Mouse (Mus musculus): ENCODE measurements around the gene Mipol1.

The Mipol1 gene

GRCm38 (mm10) chr12:57511560-57511959 is 281.3 kb downstream of the Mipol1 start:
- no peak for DNase-seq (ENCODE audit: low read depth in 2 of 2, low spot score in 2 of 2)

GRCm38 (mm10) chr12:57514552-57514951 is 284.3 kb downstream of the Mipol1 start:
- no peak for DNase-seq (ENCODE audit: low read depth in 2 of 2, low spot score in 2 of 2)

GRCm38 (mm10) chr12:57515702-57516377 is 285.6 kb downstream of the Mipol1 start:
- DNase-seq (ENCODE audit: low read depth in 2 of 2, low spot score in 2 of 2), result no peak

- no peak for DNase-seq (ENCODE audit: low read depth in 2 of 2, low spot score in 2 of 2)
Measured at GRCm38 (mm10) chr12:57528335-57528734, 298.1 kb downstream of the Mipol1 start.

GRCm38 (mm10) chr12:57530474-57530873 is 300.2 kb downstream of the Mipol1 start:
- no peak for DNase-seq (ENCODE audit: low read depth in 2 of 2, low spot score in 2 of 2)

GRCm38 (mm10) chr12:57534517-57534878 is 304.3 kb downstream of the Mipol1 start:
- DNase-seq (ENCODE audit: low read depth in 2 of 2, low spot score in 2 of 2), result no peak

GRCm38 (mm10) chr12:57534879-57535611 is 304.8 kb downstream of the Mipol1 start:
- DNase-seq (ENCODE audit: low read depth in 2 of 2, low spot score in 2 of 2), result no peak

- no peak for DNase-seq (ENCODE audit: low read depth in 2 of 2, low spot score in 2 of 2)
Measured at GRCm38 (mm10) chr12:57536056-57536908, 306.1 kb downstream of the Mipol1 start.

- DNase-seq (ENCODE audit: low read depth in 2 of 2, low spot score in 2 of 2), result no peak
Measured at GRCm38 (mm10) chr12:57536909-57537670, 306.9 kb downstream of the Mipol1 start.

GRCm38 (mm10) chr12:57537791-57538587 is 307.8 kb downstream of the Mipol1 start:
- no peak for DNase-seq (ENCODE audit: low read depth in 2 of 2, low spot score in 2 of 2)

- DNase-seq (ENCODE audit: low read depth in 2 of 2, low spot score in 2 of 2), result no peak
Measured at GRCm38 (mm10) chr12:57538588-57539550, 308.6 kb downstream of the Mipol1 start.

GRCm38 (mm10) chr12:57539551-57539985 is 309.3 kb downstream of the Mipol1 start:
- DNase-seq (ENCODE audit: low read depth in 2 of 2, low spot score in 2 of 2), result no peak

GRCm38 (mm10) chr12:57541118-57541517 is 310.9 kb downstream of the Mipol1 start:
- DNase-seq (ENCODE audit: low read depth in 2 of 2, low spot score in 2 of 2), result no peak

- no peak for DNase-seq (ENCODE audit: low read depth in 2 of 2, low spot score in 2 of 2)
Measured at GRCm38 (mm10) chr12:57541931-57542745, 311.9 kb downstream of the Mipol1 start.

GRCm38 (mm10) chr12:57542746-57543626 is 312.8 kb downstream of the Mipol1 start:
- DNase-seq (ENCODE audit: low read depth in 2 of 2, low spot score in 2 of 2), result no peak

- no peak for DNase-seq (ENCODE audit: low read depth in 2 of 2, low spot score in 2 of 2)
Measured at GRCm38 (mm10) chr12:57543627-57543991, 313.4 kb downstream of the Mipol1 start.

- no peak for DNase-seq (ENCODE audit: low read depth in 2 of 2, low spot score in 2 of 2)
Measured at GRCm38 (mm10) chr12:57544641-57545370, 314.6 kb downstream of the Mipol1 start.
